Mouse (Mus musculus): ENCODE measurements around the gene Fancg. TPM values are rescaled to one million over a fixed set of nuclear protein-coding genes. Genes with fewer than 3 reads are reported as not detected.

The Fancg gene
- 17.4 and 20.9 TPM in 2 replicates for polyA plus RNA-seq (2016; fragmentation: Nextera tagmentation; extraction: Ambion mirVana)

DNA sequence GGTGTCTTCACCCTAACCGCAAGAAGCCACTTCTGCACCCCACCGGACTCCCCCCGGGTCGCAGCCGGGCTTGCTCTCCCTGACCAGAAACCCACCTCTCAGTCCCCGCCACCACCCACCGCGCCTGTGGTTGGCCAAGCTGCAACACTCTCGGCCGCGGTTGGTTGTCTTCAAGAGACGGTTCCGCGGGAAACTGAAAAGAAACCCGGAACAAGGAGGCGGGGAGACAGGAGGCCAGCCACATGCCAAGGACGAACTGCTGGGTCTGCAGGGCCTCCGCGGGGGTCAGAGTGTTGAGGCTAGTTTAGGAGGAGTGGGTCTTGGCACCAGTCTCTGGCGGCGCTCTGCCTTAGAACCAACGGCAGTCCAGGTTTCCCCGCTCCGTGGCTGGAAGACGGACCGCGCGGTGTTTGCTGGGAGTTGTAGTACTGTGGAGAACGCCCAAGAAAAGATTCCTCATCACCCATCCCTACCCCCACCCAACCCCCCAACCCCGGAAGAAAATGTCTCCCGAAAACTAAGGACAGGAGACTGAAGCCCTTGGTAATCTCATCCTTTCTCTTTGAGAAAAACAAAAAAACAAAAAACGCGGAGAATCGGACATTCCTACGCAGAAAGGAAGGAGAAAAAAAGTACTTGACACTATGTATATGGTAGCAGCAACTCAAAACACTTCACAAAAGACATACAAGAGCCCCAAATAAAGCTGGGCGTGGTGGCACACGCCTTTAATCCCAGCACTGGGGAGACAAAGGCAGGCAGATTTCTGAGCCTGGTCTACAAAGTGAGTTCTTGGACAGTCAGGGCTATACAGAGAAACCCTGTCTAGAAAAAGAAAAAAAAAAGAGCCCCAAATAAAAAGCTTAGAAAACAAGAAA is at the start of gene Fancg:
Gene Fancg (minus strand): TSS at position 346 of the 878 bp plus-strand sequence.
- Histone ChIP-seq H3K4me1 (peaks cover 12% of the 10 kb centered on the region), H3K27ac (no peak within 1 kb of the TSS), H3K9me3 (no peaks in the 10 kb centered on the region), H3K27me3 (replicated peaks) (no peaks in the 10 kb centered on the region), H3K4me2 (replicated peaks) (peak within 1 kb of the TSS; percentile 69), H3K9ac (peak within 1 kb of the TSS; percentile 58), H3K36me3 (peaks cover 7% of the 10 kb centered on the region; the same call in 1 of the 2 replicates), H3K4me3 (peak within 1 kb of the TSS; percentile 65)
- ATAC-seq (ENCODE audit: low FRiP score, low read depth): peak; percentile 95
- 2% methylated on average over 37 of the region's 37 CpGs for WGBS

DNA sequence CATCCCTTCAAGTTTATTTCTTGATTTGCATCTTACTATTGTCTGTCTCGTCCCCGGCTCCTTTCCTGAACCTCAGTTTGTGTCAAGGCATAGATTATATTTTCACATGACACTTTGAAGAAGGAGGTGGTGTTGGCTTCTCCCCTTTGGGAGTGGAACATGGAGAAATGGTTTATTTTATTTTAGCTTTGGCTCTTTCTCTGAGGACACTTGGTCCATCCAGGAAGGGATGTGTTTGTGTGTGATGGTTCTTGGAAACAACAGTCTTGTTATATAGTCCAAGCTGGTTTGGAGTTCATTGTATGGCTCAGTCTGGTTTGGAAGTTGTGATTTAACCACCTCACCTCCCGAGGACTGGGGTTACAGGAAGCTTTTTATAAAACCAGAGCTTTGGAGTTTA is 49.4 kb upstream of the Fancg start:
- peak overlapping the region; percentile 67 for H3K4me3 ChIP-seq
- no peaks in the 10 kb centered on the region for H3K36me3 ChIP-seq
- peak overlapping the region; percentile 74; the same call in 1 of the 2 replicates for H3K9ac ChIP-seq
- H3K4me2 ChIP-seq (replicated peaks): peak overlapping the region; percentile 81
- H3K9me3 ChIP-seq: no peaks in the 10 kb centered on the region
- ATAC-seq (ENCODE audit: low FRiP score, low read depth): no peak
- 41% methylated on average over 3 of the region's 3 CpGs for WGBS
- H3K4me1 ChIP-seq: no peaks in the 10 kb centered on the region; the same call in 1 of the 2 replicates
- H3K27me3 ChIP-seq (replicated peaks): no peaks in the 10 kb centered on the region
- no peak overlapping the region for H3K27ac ChIP-seq

DNA sequence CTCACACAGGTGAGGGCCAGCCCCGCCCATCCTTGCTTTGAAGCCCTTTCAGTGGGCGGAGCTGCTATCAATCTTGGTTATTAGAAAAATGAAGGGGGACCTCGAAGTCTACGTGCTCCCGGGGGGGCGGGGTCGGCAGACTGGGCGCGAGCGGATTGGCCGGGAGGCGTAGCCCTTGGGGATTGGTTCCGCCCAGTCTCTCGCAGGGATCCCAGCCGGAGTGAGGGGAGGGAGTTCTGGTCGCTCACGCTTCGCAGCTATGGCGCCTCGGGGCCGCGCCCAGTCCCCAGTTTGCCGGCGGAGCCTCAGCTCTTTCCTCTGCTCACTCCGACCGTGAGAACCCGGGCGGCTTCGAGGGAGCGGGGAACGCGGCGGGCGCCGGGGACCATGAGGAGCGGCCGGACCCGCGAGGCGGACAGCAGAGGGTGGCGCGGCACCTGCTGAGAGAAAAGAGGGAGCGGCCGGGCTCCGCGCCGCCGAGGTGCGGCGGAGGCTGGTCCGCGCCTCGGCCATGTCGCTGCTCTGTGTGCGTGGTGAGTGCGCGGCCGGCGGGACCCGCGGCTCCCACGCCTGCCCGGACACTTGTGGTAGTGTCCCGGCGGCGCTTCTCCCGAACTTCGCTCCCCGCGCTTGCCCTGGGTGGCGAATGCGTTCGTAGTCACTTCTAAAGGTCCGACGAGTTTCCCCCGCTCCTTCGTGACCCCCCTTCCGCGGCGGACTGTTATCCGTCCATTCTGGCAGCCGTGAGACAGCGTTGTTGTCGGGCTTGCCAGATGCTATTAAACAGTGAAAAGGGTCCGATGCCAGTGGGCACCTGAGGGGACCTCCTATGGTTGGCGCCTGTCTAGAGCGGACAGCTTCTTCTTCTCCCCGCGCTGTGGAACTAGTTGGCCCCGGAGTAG is 48.7 kb upstream of the Fancg start, which contains the start of gene Unc13b:
Gene Unc13b (plus strand): TSS at position 201 of the 902 bp plus-strand sequence.
- peak within 1 kb of the TSS; percentile 58; the same call in 1 of the 2 replicates for H3K27ac ChIP-seq
- H3K9ac ChIP-seq: peak within 1 kb of the TSS; percentile 74
- H3K4me1 ChIP-seq: no peaks in the 10 kb centered on the region; the same call in 1 of the 2 replicates
- H3K27me3 ChIP-seq (replicated peaks): no peaks in the 10 kb centered on the region
- peak within 1 kb of the TSS; percentile 67 for H3K4me3 ChIP-seq
- peak within 1 kb of the TSS; percentile 81 for H3K4me2 ChIP-seq (replicated peaks)
- under 1% methylated on average over 90 of the region's 90 CpGs for WGBS
- ATAC-seq (ENCODE audit: low FRiP score, low read depth): peak; percentile 96
- no peaks in the 10 kb centered on the region for H3K36me3 ChIP-seq
- no peaks in the 10 kb centered on the region for H3K9me3 ChIP-seq

DNA sequence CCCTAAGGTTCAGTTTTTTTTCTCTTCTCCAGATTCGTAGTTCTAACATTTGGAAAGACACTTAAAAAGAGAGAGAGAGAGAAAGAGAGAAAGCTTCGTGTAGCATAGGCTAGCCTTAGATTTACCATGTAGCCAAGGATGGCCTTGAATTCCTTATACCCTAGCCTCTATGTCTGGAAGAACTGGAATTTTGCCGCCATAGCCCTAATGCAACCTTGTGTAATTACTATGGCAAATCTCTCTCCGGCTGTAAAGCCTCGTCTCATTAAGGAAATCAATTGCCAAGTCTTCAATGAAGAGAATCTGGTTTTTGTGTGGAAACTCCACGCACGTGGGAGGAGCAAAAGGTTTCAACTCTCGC is 48.1 kb upstream of the Fancg start:
- peak; percentile 52 for ATAC-seq (ENCODE audit: low FRiP score, low read depth)
- Histone ChIP-seq H3K27me3 (replicated peaks) (no peaks in the 10 kb centered on the region), H3K36me3 (no peaks in the 10 kb centered on the region), H3K4me1 (no peaks in the 10 kb centered on the region; the same call in 1 of the 2 replicates), H3K4me2 (replicated peaks) (peak overlapping the region; percentile 81), H3K9me3 (no peaks in the 10 kb centered on the region), H3K4me3 (peak overlapping the region; percentile 67), H3K27ac (no peak overlapping the region), H3K9ac (no peak overlapping the region)
- 19% methylated on average over 8 of the region's 8 CpGs for WGBS

DNA sequence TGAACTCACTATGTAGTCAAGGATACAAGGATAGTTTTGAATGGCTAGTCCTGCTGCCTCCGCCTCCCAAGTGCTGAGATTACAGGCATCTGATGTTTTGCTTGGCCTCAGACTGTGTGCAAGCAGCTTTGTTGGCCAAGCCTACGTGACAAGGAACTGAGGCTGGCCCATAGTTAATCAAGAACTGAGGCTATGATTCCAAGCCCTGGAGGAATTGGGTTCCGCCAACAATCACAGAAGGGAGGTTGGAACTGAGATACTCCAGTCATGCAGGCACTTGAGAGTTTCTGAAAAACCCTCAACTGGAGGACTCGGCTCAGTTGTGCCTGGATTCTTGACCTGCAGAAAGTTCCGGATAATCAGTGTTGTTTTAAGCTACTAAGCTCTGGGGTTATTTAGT is 47.3 kb upstream of the Fancg start:
- no peak overlapping the region for H3K27ac ChIP-seq
- ATAC-seq (ENCODE audit: low FRiP score, low read depth): no peak
- H3K4me2 ChIP-seq (replicated peaks): no peak overlapping the region
- no peaks in the 10 kb centered on the region; the same call in 1 of the 2 replicates for H3K4me1 ChIP-seq
- H3K9ac ChIP-seq: no peak overlapping the region
- WGBS: 92% methylated on average over 5 of the region's 5 CpGs
- no peaks in the 10 kb centered on the region for H3K9me3 ChIP-seq
- no peaks in the 10 kb centered on the region for H3K36me3 ChIP-seq
- no peak overlapping the region for H3K4me3 ChIP-seq
- no peaks in the 10 kb centered on the region for H3K27me3 ChIP-seq (replicated peaks)

DNA sequence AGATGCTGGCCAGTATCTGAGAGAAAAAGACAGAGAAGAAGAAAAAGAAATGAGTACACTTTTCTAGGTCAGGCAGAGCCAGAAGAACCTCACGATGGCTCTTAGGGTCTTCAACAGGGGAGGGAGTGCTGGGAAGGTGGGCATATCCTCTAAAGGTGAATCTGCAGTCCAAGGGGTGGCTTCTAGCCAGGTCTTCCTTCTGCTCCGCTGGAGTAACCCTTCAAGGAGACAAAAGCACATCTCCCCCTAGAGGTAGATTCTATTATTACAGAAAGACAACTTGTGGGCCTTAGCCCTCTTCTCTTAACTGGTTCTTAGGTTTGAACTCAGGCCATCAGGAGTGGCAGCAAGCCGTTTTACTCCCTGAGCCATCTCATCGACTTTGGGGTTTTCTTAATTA is 42.3 kb upstream of the Fancg start:
- H3K4me1 ChIP-seq: no peaks in the 10 kb centered on the region; the same call in 1 of the 2 replicates
- ATAC-seq (ENCODE audit: low FRiP score, low read depth): no peak
- no peak overlapping the region for H3K9ac ChIP-seq
- no peak overlapping the region for H3K27ac ChIP-seq
- H3K36me3 ChIP-seq: no peaks in the 10 kb centered on the region
- H3K9me3 ChIP-seq: no peaks in the 10 kb centered on the region
- H3K4me3 ChIP-seq: no peak overlapping the region
- no peaks in the 10 kb centered on the region for H3K27me3 ChIP-seq (replicated peaks)
- H3K4me2 ChIP-seq (replicated peaks): no peak overlapping the region
- 14% methylated on average over 4 of the region's 4 CpGs for WGBS

DNA sequence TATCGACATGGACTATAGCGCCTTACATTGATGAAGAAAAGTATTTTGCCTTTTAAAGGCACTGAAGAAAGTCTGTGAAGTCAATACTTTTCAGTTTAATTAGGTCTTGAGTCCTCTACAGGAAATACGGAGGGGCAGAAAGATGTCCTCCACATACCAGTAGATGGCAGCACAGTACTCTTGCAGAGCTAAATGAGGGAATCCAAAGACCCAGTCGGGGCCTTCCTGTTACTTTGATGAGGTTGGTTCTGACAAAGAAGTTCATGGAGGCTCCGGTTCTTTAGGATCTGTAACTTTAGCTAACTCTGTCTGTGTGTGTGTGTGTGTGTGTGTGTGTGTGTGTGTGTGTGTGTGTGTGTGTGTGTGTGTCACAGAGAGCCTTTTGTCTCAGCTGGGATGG is 36.9 kb upstream of the Fancg start:
- Histone ChIP-seq H3K9me3 (no peaks in the 10 kb centered on the region), H3K27me3 (replicated peaks) (no peaks in the 10 kb centered on the region), H3K4me2 (replicated peaks) (peak overlapping the region; percentile 84; the same call in 1 of the 2 replicates), H3K9ac (no peak overlapping the region), H3K36me3 (no peaks in the 10 kb centered on the region), H3K4me1 (peaks cover 26% of the 10 kb centered on the region), H3K27ac (no peak overlapping the region), H3K4me3 (no peak overlapping the region)
- no peak for ATAC-seq (ENCODE audit: low FRiP score, low read depth)
- WGBS: 8% methylated on average over 5 of the region's 5 CpGs

DNA sequence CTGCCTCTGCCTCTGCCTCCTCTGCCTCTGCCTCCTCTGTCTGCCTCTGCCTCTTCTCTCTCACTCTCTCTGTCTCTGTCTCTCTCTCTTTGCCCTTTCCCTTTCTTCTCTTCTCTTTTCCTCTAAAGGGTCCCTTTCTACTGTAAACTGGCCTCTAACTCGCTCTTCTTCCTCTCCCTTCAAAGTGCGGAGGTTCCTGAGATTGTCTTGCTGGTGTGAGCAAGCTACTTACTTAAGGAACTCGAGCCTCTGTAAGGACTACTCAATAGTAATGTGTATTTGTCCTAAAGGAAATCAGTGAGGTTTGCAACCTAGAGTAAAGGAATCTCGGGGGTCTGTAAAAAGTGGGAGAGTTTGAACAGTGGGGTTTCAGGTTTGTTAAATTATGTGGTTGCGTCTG is 36.3 kb upstream of the Fancg start:
- no peaks in the 10 kb centered on the region for H3K9me3 ChIP-seq
- H3K27ac ChIP-seq: no peak overlapping the region
- H3K36me3 ChIP-seq: no peaks in the 10 kb centered on the region
- ATAC-seq (ENCODE audit: low FRiP score, low read depth): no peak
- H3K4me1 ChIP-seq: peaks cover 26% of the 10 kb centered on the region
- WGBS: 62% methylated on average over 5 of the region's 5 CpGs
- no peak overlapping the region for H3K4me3 ChIP-seq
- no peak overlapping the region for H3K9ac ChIP-seq
- H3K27me3 ChIP-seq (replicated peaks): no peaks in the 10 kb centered on the region
- H3K4me2 ChIP-seq (replicated peaks): peak overlapping the region; percentile 84

DNA sequence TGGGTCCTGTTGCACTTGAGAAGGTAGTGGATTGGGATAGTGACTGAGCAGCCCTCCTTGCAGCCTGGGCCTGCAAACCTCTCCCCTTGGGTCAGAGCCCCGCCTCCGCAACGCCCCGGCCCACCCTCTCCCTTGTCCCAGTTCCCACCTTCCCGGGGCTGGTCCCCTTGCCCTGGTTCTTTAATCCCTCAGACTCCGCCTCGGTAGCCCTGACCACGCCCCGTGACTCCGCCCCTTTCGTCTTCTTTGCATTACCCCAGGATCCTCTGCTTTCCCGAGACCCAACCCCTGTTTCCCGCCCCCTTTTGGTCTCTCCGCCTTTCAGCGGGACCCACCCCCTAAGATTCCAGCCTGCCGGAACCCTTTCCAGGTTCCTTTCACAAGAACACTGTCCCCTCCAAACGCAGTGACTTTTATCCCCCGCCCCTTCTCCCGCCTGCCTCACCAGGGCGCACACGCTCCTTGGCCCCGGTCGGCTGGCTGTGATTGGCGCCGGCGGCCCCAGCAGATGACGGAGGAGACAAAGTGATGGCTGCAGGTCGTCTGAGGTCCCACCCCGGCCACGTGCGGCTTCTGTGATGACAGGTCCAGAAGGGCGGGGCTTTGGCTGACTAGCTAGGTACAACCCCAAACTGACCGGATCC is 35.5 kb upstream of the Fancg start, which contains the start of gene Fam214b:
Gene Fam214b (minus strand): TSS at position 562 of the 644 bp plus-strand sequence.
- ATAC-seq (ENCODE audit: low FRiP score, low read depth): peak; percentile 86
- Histone ChIP-seq H3K4me2 (replicated peaks) (peak within 1 kb of the TSS; percentile 84), H3K4me1 (peaks cover 29% of the 10 kb centered on the region), H3K9ac (peak within 1 kb of the TSS; percentile 65), H3K27me3 (replicated peaks) (no peaks in the 10 kb centered on the region), H3K4me3 (peak within 1 kb of the TSS; percentile 54), H3K9me3 (no peaks in the 10 kb centered on the region), H3K27ac (peak within 1 kb of the TSS; percentile 87; the same call in 1 of the 2 replicates), H3K36me3 (no peaks in the 10 kb centered on the region)
- under 1% methylated on average over 33 of the region's 33 CpGs for WGBS

DNA sequence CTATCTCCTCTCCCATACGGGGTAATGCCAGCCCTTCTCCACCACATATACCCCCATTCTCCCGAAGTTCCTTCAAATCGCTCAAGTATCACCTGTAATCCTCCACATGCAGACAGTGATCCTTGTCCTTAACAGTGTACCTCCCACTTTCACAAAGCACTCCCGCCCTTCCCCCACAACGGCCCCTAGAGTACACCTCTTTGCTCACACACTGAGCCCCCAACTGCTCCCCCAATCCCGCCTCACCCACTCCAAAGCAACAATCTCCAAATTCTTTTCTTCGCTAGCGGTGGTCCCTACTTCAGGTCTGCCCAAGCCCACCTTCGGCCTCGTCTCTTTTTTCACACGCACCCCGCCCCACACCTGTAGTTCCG is 35.0 kb upstream of the Fancg start:
- ATAC-seq (ENCODE audit: low FRiP score, low read depth): peak; percentile 1; the same call in 1 of the 2 replicates
- H3K36me3 ChIP-seq: no peaks in the 10 kb centered on the region

DNA sequence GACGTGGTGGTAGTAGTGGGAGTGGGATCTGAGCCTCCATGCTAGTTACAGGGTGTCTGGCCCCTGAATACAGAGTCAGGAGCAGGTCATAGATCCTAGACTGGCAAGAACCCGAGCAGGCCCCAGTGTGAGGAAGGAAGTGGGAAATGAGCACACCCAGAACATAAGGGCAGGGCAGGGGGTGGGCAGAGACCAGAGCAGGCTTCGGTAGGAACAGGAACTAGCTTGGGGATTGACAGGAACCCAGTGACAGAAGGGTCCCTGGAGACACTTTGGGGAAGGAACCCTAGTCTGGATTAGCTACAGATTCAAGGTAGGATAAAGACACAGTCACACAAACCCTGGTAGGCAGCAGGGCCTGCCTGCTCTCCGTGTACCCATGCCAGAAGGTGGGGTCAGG is 34.4 kb upstream of the Fancg start:
- no peak for ATAC-seq (ENCODE audit: low FRiP score, low read depth)
- H3K4me3 ChIP-seq: peak overlapping the region; percentile 54

More for the DNA sequence above, 35.0 kb upstream of the Fancg start:
- H3K27ac ChIP-seq: peak overlapping the region; percentile 87; the same call in 1 of the 2 replicates
- peak overlapping the region; percentile 54 for H3K4me3 ChIP-seq
- no peaks in the 10 kb centered on the region for H3K27me3 ChIP-seq (replicated peaks)
- peak overlapping the region; percentile 61 for H3K9ac ChIP-seq
- H3K9me3 ChIP-seq: no peaks in the 10 kb centered on the region
- H3K4me2 ChIP-seq (replicated peaks): peak overlapping the region; percentile 84
- peaks cover 31% of the 10 kb centered on the region for H3K4me1 ChIP-seq
- WGBS: 5% methylated on average over 13 of the region's 13 CpGs

More for the DNA sequence above, 34.4 kb upstream of the Fancg start:
- Histone ChIP-seq H3K4me2 (replicated peaks) (peak overlapping the region; percentile 84), H3K27me3 (replicated peaks) (no peaks in the 10 kb centered on the region), H3K27ac (peak overlapping the region; percentile 87), H3K36me3 (no peaks in the 10 kb centered on the region), H3K9ac (peak overlapping the region; percentile 61), H3K9me3 (no peaks in the 10 kb centered on the region), H3K4me1 (peaks cover 34% of the 10 kb centered on the region)
- WGBS: 5% methylated on average over 4 of the region's 4 CpGs
